ENCODE assay signal across 7 mouse cellular contexts in genomic region chr11:68973250-68974058, GRCm38 (mm10). TPM values are rescaled to one million over a fixed set of nuclear protein-coding genes. Genes with fewer than 3 reads are reported as not detected.
DNase-seq lines count a peak whose midpoint lies in the region; ATAC-seq and TF ChIP-seq lines count a peak whose summit lies in the region.
"Not testable (repeated sequence)": the region's sequence is repeated elsewhere in the genome, so short reads cannot be mapped to it uniquely, and the experiment has no call there.

No protein-coding gene starts in this region.

- H3K36me3 ChIP-seq in embryonic facial prominence, embryonic 12.5 days; limb, embryonic 11.5 days (ENCODE audit: control insufficient read depth, insufficient read depth, low read length); midbrain, embryonic 13.5 days; small intestine, adult 2 months (ENCODE audit: control insufficient read depth, insufficient read depth, low read length): not testable (repeated sequence)

- under 1% methylated on average over 38 of the region's 38 CpGs for WGBS in embryonic facial prominence, embryonic 12.5 days
- WGBS in limb, embryonic 11.5 days: under 1% methylated on average over 37 of the region's 38 CpGs
- under 1% methylated on average over 38 of the region's 38 CpGs for WGBS in midbrain, embryonic 13.5 days
- WGBS in small intestine, adult 2 months: under 1% methylated on average over 38 of the region's 38 CpGs

- peak overlapping the region; percentile 40; the same call in 1 of the 2 replicates for H3K9ac ChIP-seq in embryonic facial prominence, embryonic 12.5 days
- H3K9ac ChIP-seq in limb, embryonic 11.5 days (ENCODE audit: low read length): not testable (repeated sequence)
- peak overlapping the region; percentile 36; the same call in 1 of the 2 replicates for H3K9ac ChIP-seq in midbrain, embryonic 13.5 days (replicated peaks)

- peak; percentile 89 for DNase-seq in adrenal gland, postnatal 25 days
- peak; percentile 92 to 93 for DNase-seq in heart, adult 18-20 months
- DNase-seq in kidney, adult 18-20 months: peak; percentile 89
- DNase-seq in limb, embryonic 11.5 days (ENCODE audit: low spot score): peak; percentile 92

- H3K4me2 ChIP-seq in embryonic facial prominence, embryonic 12.5 days (replicated peaks): peak overlapping the region; percentile 64
- peak overlapping the region; percentile 62 for H3K4me2 ChIP-seq in limb, embryonic 11.5 days (ENCODE audit: low read depth, severe bottlenecking)
- peak overlapping the region; percentile 66 for H3K4me2 ChIP-seq in midbrain, embryonic 13.5 days (replicated peaks)

- not testable (repeated sequence) for H3K27me3 ChIP-seq in embryonic facial prominence, embryonic 12.5 days; limb, embryonic 11.5 days (ENCODE audit: control insufficient read depth, insufficient read depth, low read length); small intestine, adult 2 months (ENCODE audit: control insufficient read depth, insufficient read depth, low read length)
- peaks cover 16% of the 10 kb centered on the region for H3K27me3 ChIP-seq in midbrain, embryonic 13.5 days

- not testable (repeated sequence) for TF ChIP-seq CTCF in small intestine, adult 2 months (IDR thresholded peaks at IDR 0.05; ENCODE audit: extremely low read depth, insufficient read length, insufficient replicate concordance, low read depth, low read length)

- TF ChIP-seq POLR2A in small intestine, adult 2 months (IDR thresholded peaks at IDR 0.05; ENCODE audit: low read depth, low read length): not testable (repeated sequence)

- H3K4me1 ChIP-seq in embryonic facial prominence, embryonic 12.5 days; limb, embryonic 11.5 days (ENCODE audit: control insufficient read depth, insufficient read depth, low read length): not testable (repeated sequence)
- peaks cover 16% of the 10 kb centered on the region for H3K4me1 ChIP-seq in midbrain, embryonic 13.5 days (replicated peaks)
- H3K4me1 ChIP-seq in small intestine, adult 2 months (ENCODE audit: control insufficient read depth, insufficient read depth, insufficient read length, low read length): peaks cover 18% of the 10 kb centered on the region

- peak; percentile 83 for ATAC-seq in embryonic facial prominence, embryonic 12.5 days (ENCODE audit: insufficient number of reproducible peaks, insufficient read depth, low FRiP score, low TSS enrichment)
- peak; percentile 89 for ATAC-seq in limb, embryonic 11.5 days (ENCODE audit: insufficient number of reproducible peaks, low FRiP score, low TSS enrichment, low read depth)
- peak; percentile 90 for ATAC-seq in midbrain, embryonic 13.5 days

- peak overlapping the region; percentile 43 for H3K4me3 ChIP-seq in embryonic facial prominence, embryonic 12.5 days
- peak overlapping the region; percentile 41 for H3K4me3 ChIP-seq in limb, embryonic 11.5 days (ENCODE audit: low read depth, low read length)
- peak overlapping the region; percentile 45 for H3K4me3 ChIP-seq in midbrain, embryonic 13.5 days (replicated peaks)
- peak overlapping the region; percentile 73 for H3K4me3 ChIP-seq in small intestine, adult 2 months (ENCODE audit: low read depth, low read length)

- not testable (repeated sequence) for H3K27ac ChIP-seq in embryonic facial prominence, embryonic 12.5 days; limb, embryonic 11.5 days (replicated peaks; ENCODE audit: low read depth, low read length); midbrain, embryonic 13.5 days
- H3K27ac ChIP-seq in small intestine, adult 2 months (ENCODE audit: insufficient read depth, low read depth, low read length): 0 out of 2 replicates have a peak overlapping the region, but pooled peaks have one; percentile 18

- not testable (repeated sequence) for H3K9me3 ChIP-seq in embryonic facial prominence, embryonic 12.5 days; limb, embryonic 11.5 days (ENCODE audit: control insufficient read depth, low read length); midbrain, embryonic 13.5 days

RNA-seq across cellular contexts. Expression of gene Rangrf, which starts 1.5 kb away (rescaled TPM):
- total RNA-seq in adrenal gland, postnatal 25 days (2021): 20.7 and 22.4 TPM in 2 replicates
- polyA plus RNA-seq in embryonic facial prominence, embryonic 12.5 days (2016; fragmentation: Nextera tagmentation; extraction: Ambion mirVana): 59.3 and 64.2 TPM in 2 replicates
- total RNA-seq in heart, adult 18-20 months (2021): 100 to 1,000 TPM in 1 of 2 experiments, 10 to 100 TPM in 1; 87.5 to 102 TPM
- 82.6 and 84.4 TPM in 2 replicates for polyA plus RNA-seq in limb, embryonic 11.5 days (2014; fragmentation: Nextera tagmentation; extraction: Ambion mirVana)
- polyA plus RNA-seq in midbrain, embryonic 13.5 days (2015; fragmentation: Nextera tagmentation; extraction: Ambion mirVana): 30.4 and 31.6 TPM in 2 replicates
- 21.2 and 29.7 TPM in 2 replicates for polyA plus RNA-seq in small intestine, adult 2 months (2012; rRNA removed)

RNA-seq across cellular contexts. Expression of gene Slc25a35, which starts 5.5 kb away (rescaled TPM):
- total RNA-seq in adrenal gland, postnatal 25 days (2021): 32.0 and 35.4 TPM in 2 replicates
- polyA plus RNA-seq in embryonic facial prominence, embryonic 12.5 days (2016; fragmentation: Nextera tagmentation; extraction: Ambion mirVana): 2.6 and 4.1 TPM in 2 replicates
- total RNA-seq in heart, adult 18-20 months (2021): 1 to 10 TPM; 4.8 to 9.3 TPM
- 2.6 and 3.0 TPM in 2 replicates for polyA plus RNA-seq in limb, embryonic 11.5 days (2014; fragmentation: Nextera tagmentation; extraction: Ambion mirVana)
- 1.2 and 1.3 TPM in 2 replicates for polyA plus RNA-seq in midbrain, embryonic 13.5 days (2015; fragmentation: Nextera tagmentation; extraction: Ambion mirVana)
- polyA plus RNA-seq in small intestine, adult 2 months (2012; rRNA removed): 13.7 and 21.5 TPM in 2 replicates

RNA-seq across cellular contexts. Expression of gene Arhgef15, which starts 16.2 kb away (rescaled TPM):
- total RNA-seq in adrenal gland, postnatal 25 days (2021): 18.7 and 23.4 TPM in 2 replicates
- 8.1 and 8.5 TPM in 2 replicates for polyA plus RNA-seq in embryonic facial prominence, embryonic 12.5 days (2016; fragmentation: Nextera tagmentation; extraction: Ambion mirVana)
- total RNA-seq in heart, adult 18-20 months (2021): 10 to 100 TPM; 20.6 to 23.5 TPM
- polyA plus RNA-seq in limb, embryonic 11.5 days (2014; fragmentation: Nextera tagmentation; extraction: Ambion mirVana): 6.7 and 7.7 TPM in 2 replicates
- 12.1 and 13.6 TPM in 2 replicates for polyA plus RNA-seq in midbrain, embryonic 13.5 days (2015; fragmentation: Nextera tagmentation; extraction: Ambion mirVana)
- 9.9 and 19.5 TPM in 2 replicates for polyA plus RNA-seq in small intestine, adult 2 months (2012; rRNA removed)

RNA-seq across cellular contexts. Expression of gene Pfas, which starts 34.8 kb away (rescaled TPM):
- total RNA-seq in adrenal gland, postnatal 25 days (2021): 39.7 and 40.1 TPM in 2 replicates
- 44.0 and 44.3 TPM in 2 replicates for polyA plus RNA-seq in embryonic facial prominence, embryonic 12.5 days (2016; fragmentation: Nextera tagmentation; extraction: Ambion mirVana)
- 1 to 10 TPM; 5.4 to 6.2 TPM for total RNA-seq in heart, adult 18-20 months (2021)
- 43.6 and 48.8 TPM in 2 replicates for polyA plus RNA-seq in limb, embryonic 11.5 days (2014; fragmentation: Nextera tagmentation; extraction: Ambion mirVana)
- polyA plus RNA-seq in midbrain, embryonic 13.5 days (2015; fragmentation: Nextera tagmentation; extraction: Ambion mirVana): 25.7 and 26.0 TPM in 2 replicates
- polyA plus RNA-seq in small intestine, adult 2 months (2012; rRNA removed): 4.7 and 6.0 TPM in 2 replicates

RNA-seq across cellular contexts. Expression of gene Ctc1, which starts 42.3 kb away (rescaled TPM):
- 32.9 and 33.9 TPM in 2 replicates for total RNA-seq in adrenal gland, postnatal 25 days (2021)
- polyA plus RNA-seq in embryonic facial prominence, embryonic 12.5 days (2016; fragmentation: Nextera tagmentation; extraction: Ambion mirVana): 71.0 and 75.2 TPM in 2 replicates
- total RNA-seq in heart, adult 18-20 months (2021): 10 to 100 TPM; 10.9 to 13.9 TPM
- polyA plus RNA-seq in limb, embryonic 11.5 days (2014; fragmentation: Nextera tagmentation; extraction: Ambion mirVana): 80.4 and 83.1 TPM in 2 replicates
- polyA plus RNA-seq in midbrain, embryonic 13.5 days (2015; fragmentation: Nextera tagmentation; extraction: Ambion mirVana): 51.2 and 58.8 TPM in 2 replicates
- 14.0 and 20.0 TPM in 2 replicates for polyA plus RNA-seq in small intestine, adult 2 months (2012; rRNA removed)
